Mouse (Mus musculus) adrenal gland, adult 2 months (tissue): Measurements from ENCODE around the gene Ang. TPM values are rescaled to one million over a fixed set of nuclear protein-coding genes. Genes with fewer than 3 reads are reported as not detected.

Experiments used
- DNase-seq: peaks from one replicate; pipeline ENCODE4 v3.0.0; 2021
- polyA plus RNA-seq: library from polyadenylated mRNA; depleted of rRNA; stranded (reverse); fragments of >200 nt; gene quantifications from 2 replicates; pipeline ENCODE4 v1.2.3, GENCODE M21; 2012
- total RNA-seq, 2 experiments: library from RNA; stranded (reverse); gene quantifications; 2 replicates each; pipeline ENCODE4 v1.2.3; 2021

Gene Ang
- total and polyA plus RNA-seq, 3 experiments: 3.2 to 7.7 (median 4.4) TPM

- peak; percentile 97 for DNase-seq
Observed at GRCm38 (mm10) chr14:51088970-51089673, 1.8 kb upstream of the Ang start.

DNA sequence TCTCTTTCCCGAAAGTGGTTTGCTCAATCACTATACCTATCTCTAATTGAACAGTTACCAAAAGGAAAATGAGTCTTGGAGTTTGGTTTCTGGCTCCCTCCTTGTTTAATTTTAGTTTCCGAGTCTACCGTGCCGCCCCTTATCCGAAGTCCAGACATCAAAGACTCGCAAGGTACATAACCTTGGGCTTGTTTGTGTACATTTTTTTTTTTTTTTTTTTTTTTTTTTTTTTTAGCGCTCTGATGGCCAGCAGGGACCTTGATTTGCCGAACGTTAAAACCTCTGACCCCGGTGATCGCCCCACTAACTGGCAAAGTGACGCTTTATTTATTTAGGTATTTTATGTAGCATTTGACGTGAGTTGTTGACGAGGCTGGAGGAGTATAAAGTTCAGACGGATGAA is 1.3 kb upstream of the Ang start:
- DNase-seq: no peak

DNA sequence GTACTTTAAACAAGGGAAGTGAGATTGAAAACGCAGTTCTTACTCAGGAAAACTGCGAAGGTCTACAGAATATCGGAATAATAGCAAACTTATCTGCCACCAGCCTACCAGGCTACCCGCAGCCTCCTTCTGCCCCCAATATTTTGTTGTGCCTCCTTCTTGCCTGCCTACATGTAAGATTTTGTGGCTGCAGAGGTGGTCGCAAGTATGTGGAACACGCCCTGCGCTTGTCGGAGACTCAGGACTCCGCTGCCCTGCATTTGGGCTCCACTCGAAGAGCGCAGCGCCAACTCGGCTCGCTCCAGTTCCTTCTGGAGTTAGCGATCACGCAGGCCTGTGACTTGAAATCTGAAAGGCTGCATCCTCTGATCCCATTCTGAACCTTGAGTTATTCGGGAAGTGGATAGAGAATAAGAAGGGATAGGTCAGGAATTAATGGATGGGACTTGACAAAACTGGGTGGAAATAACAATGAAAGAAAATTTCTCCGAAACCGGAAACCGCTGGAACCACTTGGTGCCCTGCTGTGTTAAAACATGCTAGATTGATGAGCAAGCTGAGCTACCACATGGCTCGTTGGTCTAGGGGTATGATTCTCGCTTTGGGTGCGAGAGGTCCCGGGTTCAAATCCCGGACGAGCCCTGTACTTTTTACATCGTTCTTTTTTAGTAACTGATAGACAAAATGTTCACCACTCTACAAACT is 721 bp upstream of the Ang start:
- DNase-seq: peak; percentile 89

- no peak for DNase-seq
Observed at GRCm38 (mm10) chr14:51092073-51092620, 1.2 kb downstream of the Ang start.

DNA sequence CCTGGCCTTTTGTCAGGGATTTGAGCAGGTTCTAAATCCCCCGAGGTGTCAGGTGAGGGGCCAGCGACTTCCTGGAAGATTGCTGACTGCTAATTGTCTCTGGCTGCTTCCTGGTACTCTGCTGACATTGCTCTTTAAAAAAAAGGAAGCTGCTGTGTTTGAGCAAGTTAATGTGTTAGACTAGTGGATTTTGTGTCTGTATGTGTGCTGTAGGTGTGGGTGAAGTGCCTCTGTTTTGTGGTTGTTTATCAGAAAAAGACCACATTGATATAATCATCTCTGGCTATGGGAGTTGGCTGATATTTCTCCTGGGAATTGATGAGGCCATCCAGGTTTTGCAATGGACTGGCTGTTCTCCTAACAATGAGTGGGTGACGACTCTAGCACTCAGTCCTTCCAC is 2.5 kb downstream of the Ang start:
- DNase-seq: no peak

DNA sequence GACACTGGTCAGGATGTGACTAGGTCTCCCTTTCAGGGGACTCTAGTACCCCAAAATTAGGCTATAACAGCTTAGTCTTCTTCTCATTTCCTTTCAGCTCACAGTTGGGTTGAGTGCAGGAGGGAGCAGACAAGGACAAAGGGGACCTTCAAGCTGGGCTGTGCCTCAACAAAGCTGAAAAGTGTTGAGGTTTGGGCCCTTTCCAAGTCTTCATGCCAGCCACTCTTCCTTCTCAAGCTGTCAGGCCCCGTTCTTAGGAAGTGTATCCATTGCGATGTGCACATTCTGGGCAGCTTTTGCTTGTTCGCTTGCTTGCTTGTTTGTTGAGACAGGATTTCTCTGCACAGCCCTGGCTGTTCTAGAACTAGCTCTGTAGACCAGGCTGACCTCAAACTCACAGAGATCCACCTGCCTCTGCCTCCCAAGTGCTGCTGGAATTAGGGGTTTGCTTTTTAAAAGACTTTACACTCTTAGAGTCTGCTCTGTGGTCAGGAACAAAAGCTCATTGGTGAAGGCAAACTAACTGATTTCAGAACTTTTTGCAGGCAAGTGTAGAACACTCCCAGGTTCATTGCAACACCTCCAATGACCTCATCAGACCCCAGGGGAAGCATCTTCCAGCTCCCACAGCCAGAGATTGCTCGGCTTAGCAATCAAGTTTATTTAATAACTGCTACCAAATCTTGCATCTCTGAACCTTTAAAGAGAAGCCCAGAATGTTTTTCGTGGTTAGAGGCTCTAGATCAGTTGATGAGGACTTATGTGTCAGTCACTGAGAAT is 3.3 kb downstream of the Ang start:
- peak; percentile 31 for DNase-seq

DNA sequence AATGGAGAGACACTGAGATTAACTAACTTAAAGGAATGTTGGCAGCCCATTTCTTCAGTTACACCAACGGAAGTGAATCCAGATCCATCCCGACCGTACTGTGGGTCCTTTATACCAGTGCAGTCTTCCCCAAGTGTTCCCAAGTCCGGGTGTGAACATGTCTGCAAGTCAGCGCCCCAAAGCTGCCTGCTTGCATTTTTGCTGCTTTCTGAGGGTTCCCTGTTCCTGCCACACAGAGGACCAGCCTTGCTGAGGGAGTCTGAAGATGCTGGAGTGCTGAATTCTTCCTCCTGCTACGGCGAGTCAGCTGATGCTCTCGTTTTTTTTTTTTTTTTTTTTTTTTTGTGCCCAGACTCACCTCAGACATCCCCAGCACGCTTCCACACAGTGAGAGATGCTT is 4.0 kb downstream of the Ang start:
- no peak for DNase-seq

DNA sequence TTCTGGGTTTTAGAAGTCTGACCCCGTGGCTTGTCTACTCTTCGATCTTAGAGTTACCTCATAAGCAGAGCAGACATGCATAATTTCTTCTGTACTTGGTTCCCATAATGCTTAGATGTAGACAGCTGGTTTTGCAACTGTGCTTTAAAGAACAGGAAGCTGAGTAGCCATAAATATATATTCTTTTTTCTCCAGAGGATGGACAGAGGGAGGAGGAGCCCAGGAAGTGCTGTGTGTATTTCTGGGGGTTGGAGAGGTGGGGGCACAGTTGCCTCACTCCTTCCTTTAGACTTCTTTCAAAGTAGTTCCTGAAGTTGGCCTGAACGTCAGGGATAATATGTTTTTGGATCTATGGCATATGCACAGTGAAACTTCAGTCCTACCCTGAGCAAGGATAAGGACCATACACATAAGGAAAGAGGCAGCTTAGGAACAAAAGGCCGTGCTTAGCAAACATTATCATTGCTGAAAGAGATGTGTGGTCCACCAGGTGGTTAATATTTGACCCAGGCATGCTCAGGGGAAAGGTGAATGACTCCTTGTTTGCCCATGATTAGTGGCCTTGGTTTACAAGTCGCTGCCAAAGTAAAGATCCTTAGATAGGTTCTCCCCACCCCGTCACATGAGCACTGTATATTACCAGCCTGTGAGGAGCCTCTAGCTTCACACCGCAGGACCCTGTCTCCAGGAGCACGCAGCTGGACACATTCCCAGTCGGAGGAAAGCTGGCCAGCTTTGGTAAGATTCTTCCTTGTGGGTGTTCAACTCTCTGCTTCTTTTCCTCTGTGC is 5.0 kb downstream of the Ang start:
- no peak for DNase-seq

DNA sequence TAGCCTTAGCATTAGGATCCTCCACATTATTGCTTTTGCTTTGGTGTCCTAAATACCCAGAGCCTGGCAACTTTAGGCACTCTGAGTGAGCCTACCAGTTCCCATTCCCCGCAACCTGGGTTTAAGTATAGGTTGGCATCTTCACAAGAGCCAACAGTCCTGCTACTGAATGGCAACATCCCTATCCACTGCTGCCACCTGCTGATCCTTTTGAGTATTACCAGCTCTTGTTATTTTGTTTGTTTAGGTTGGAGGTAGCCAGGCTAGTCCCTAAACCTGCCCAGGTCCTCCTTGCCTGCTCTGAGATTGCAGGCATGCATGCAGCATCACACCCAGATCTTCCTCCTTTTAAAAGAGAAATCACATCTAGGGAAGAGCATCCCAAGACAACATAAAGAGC is 7.3 kb downstream of the Ang start:
- peak; percentile 79 for DNase-seq

GRCm38 (mm10) chr14:51098921-51099320 is 8.0 kb downstream of the Ang start:
- no peak for DNase-seq

DNA sequence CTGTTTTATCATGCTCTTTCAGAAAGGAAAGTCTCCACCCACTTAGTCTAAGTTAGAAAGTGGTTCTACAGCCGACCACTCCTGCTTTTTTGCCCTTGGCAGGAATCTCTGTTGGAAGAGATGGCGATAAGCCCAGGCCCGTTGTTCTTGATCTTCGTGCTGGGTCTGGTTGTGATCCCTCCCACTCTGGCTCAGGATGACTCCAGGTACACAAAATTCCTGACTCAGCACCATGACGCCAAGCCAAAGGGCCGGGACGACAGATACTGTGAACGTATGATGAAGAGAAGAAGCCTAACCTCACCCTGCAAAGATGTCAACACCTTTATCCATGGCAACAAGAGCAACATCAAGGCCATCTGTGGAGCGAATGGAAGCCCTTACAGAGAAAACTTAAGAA is 10.3 kb downstream of the Ang start:
- DNase-seq: no peak

DNA sequence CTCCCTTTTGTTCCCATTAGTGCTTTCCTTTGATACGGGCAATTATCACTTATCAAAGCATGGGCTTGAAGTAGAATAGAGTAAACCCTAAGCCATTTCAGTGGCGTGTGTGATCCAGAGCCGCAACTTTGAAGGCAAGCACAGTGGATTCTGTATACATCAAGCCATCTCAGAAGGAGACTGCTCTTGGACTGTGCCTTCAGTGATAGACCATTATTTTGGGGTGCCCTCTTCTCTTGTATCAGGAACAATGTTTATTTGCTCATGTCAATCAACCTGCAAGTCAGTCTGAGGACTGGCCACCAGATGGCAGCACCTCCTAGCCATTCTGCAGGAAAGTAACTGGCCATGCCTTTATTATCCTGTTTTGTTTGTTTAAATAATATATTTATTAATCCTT is 12.3 kb downstream of the Ang start:
- DNase-seq: peak; percentile 58

DNA sequence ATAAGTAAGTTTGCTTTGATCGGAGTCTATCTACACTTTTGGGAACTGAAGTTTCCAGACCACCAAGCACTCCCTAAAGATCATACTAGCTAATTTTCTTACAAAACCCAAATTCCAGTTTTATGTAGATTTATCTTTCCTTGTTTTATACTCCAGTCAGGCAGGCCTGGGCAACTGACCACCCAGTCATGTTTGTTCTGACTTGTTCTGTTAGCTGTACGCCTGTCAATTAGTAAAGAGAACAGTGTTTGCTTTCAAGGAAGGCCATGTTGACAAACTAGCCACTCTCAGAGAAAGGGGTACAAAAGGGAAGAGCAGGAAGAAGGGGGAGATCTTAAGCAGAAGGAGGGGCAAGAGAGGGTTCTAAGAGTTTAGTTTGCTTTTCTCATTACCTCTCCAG is 13.4 kb downstream of the Ang start:
- DNase-seq: no peak

DNA sequence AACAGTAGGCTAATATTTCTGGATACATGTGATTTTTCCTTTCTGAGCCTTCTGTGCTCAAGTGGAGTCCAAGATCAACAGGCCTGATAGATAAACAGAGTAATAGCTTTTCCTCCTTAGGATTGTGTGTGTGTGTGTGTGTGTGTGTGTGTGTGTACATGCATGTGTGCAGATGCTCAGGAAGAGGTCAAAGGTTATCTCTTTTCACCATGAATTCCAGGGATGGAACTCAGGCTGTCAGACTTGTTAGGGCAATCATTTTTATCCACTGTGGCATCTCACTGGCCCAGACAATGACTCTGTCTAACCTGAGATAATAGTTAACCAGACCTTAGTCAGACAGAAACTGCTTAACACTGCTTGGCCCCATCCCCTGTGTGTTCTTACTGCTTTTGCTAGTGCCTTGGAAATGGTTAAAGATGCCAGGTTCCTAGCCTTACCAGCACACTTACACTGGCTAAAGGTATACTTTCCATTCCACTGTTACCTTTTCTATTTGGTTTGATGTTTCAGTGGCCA is 15.6 kb downstream of the Ang start:
- DNase-seq: no peak

GRCm38 (mm10) chr14:51111966-51112365 is 21.0 kb downstream of the Ang start:
- no peak for DNase-seq

DNA sequence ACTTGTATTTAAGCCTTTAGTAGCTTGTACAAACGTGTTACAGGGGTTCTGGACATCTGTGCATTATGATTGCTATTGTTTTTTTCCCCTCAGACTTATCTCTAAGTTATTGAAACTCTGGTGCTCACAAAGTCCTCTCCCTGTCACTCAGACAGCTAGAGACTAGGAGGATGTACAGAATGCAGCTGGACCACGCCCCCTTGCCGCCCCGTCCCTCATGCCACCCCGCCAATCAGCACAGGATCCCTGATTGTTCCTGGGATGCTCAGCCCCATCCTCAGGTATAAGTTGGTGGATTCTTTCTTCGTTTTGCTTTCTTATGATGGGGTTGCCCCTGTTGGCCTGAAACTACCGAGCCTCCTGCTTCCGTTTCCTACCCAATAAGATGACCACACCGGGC is 22.5 kb downstream of the Ang start:
- DNase-seq: no peak

- no peak for DNase-seq
Observed at GRCm38 (mm10) chr14:51113916-51114560, 23.1 kb downstream of the Ang start, which contains the start of gene Eddm3b. TSS of gene Eddm3b (plus strand) at chr14:51114426.

DNA sequence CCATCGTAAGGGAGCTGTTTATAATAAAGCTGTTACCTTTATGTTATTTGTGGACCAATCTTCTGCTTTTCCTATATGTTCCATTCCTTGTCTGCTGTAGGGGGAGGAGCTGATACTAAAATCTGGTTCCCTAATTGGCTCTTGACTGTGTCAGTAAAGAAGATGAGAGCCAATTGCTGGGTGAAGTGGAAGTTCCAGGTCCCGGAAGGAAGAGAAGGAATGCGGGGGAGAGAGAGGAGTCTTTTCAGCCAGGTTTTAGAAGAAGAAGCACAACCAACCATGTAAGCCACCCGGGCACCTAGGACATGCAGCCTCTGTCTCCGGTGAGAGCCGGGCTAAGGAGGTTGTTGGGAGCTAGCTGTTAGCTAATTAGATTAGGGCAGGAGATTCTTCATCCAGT is 34.7 kb downstream of the Ang start:
- no peak for DNase-seq

- DNase-seq: no peak
Observed at GRCm38 (mm10) chr14:51127648-51128258, 36.8 kb downstream of the Ang start.

GRCm38 (mm10) chr14:51128775-51129623 is 38.0 kb downstream of the Ang start:
- no peak for DNase-seq
